Mouse (Mus musculus) embryonic facial prominence, embryonic 12.5 days (tissue): Measurements from ENCODE around the gene Il18bp. TPM values are rescaled to one million over a fixed set of nuclear protein-coding genes. Genes with fewer than 3 reads are reported as not detected.
A peak's percentile ranks its signal among the peaks of the same experiment; 100 is the strongest.
"Not testable (repeated sequence)": the region's sequence is repeated elsewhere in the genome, so short reads cannot be mapped to it uniquely, and the experiment has no call there.

ENCODE experiments used
- ATAC-seq: fragments of 200-750 bp; cut with Nextera tagmentation; 2 replicates; pipeline ENCODE4 v1.8.0; 2017; ENCODE audit not compliant: insufficient number of reproducible peaks, insufficient read depth, low FRiP score, low TSS enrichment
- H3K27ac ChIP-seq: fragments of 300-500 bp; sonication (generic); 2 replicates; pipeline ENCODE4 v1.5.1; 2016; ENCODE audit warnings: mild to moderate bottlenecking
- H3K27me3 ChIP-seq: fragments of 300-500 bp; sonication (generic); 2 replicates; pipeline ENCODE4 v1.6.1; 2016; ENCODE audit warnings: mild to moderate bottlenecking, moderate library complexity
- H3K36me3 ChIP-seq: fragments of 300-500 bp; sonication (generic); 2 replicates; pipeline ENCODE4 v1.6.1; 2016; ENCODE audit warnings: mild to moderate bottlenecking
- H3K4me1 ChIP-seq: fragments of 300-500 bp; sonication (generic); 2 replicates; pipeline ENCODE4 v1.6.1; 2016
- H3K4me2 ChIP-seq: fragments of 300-500 bp; sonication (generic); replicated peaks from 2 replicates; pipeline ENCODE4 v1.6.1; 2016; ENCODE audit warnings: mild to moderate bottlenecking, moderate library complexity
- H3K4me3 ChIP-seq: fragments of 300-500 bp; sonication (generic); 2 replicates; pipeline ENCODE4 v1.5.1; 2016; ENCODE audit warnings: mild to moderate bottlenecking
- H3K9ac ChIP-seq: fragments of 300-500 bp; sonication (generic); 2 replicates; pipeline ENCODE4 v1.6.1; 2016; ENCODE audit warnings: mild to moderate bottlenecking, moderate library complexity
- H3K9me3 ChIP-seq: fragments of 300-500 bp; sonication (generic); 2 replicates; pipeline ENCODE4 v1.6.1; 2016; ENCODE audit warnings: mild to moderate bottlenecking, moderate library complexity
- WGBS: fragments of 180-500 bp; shearing (Covaris S2); methylation state at CpG from one replicate; pipeline ENCODE4 v1.1.7; 2016; 5-methylcytosine and 5-hydroxymethylcytosine counted together
- polyA plus RNA-seq: library from polyadenylated mRNA; unstranded; fragments of >200 nt; fragmentation: Nextera tagmentation; extraction: Ambion mirVana; gene quantifications from 2 replicates; pipeline ENCODE4 v1.2.1, GENCODE M21; 2016

The Il18bp gene
- 3.6 and 3.8 TPM in 2 replicates for polyA plus RNA-seq

DNA sequence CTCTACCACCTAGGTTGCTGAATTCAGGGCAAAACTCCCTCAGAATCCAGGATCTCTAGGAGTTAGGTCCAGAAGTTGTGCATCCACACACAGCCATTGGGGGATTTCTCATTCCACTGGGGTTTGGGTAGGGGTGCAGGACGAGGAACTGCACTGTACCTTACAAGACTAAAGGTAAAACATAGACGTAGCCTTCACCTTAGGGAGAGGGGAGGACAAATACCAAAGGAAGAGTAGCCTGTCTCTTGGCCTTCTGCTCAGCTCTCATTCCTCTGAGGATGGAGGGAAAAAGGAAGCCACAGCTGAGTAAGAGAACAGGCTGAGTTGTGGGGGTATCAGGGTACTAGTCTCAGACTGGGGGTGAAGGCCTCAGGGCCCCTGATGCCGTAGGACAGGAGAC lies at the start of gene Il18bp:
Gene Il18bp (minus strand): TSS at position 101 of the 400 bp plus-strand sequence.
- H3K27ac ChIP-seq, result no peak within 1 kb of the TSS
- H3K4me3 ChIP-seq, result no peak within 1 kb of the TSS
- H3K4me1 ChIP-seq, result no peaks in the 10 kb centered on the region
- H3K9ac ChIP-seq, result no peak within 1 kb of the TSS
- WGBS, result 85% methylated on average over 3 of the region's 3 CpGs
- H3K4me2 ChIP-seq, result no peak within 1 kb of the TSS
- no peak for ATAC-seq
- H3K36me3 ChIP-seq, result peaks cover 88% of the 10 kb centered on the region
- no peaks in the 10 kb centered on the region for H3K9me3 ChIP-seq
- H3K27me3 ChIP-seq, result no peaks in the 10 kb centered on the region

DNA sequence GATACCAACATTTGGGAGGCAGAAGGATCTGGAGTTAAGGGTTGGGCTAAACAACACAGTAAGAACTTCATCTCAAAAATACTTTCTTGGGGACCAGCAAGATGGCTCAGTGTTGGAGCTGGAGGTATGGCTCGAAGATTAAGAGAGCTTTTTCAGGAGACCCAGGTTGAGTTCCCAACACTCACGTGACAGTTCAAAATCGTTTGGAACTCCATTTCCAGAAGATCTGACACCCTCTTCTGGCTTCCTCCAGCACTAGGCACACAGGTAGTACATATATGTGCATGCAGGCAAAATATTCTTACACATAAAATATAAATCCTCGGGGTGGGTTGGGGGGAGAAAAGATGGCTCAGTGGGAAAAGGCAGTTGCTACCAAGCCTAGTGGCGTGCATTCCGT lies 47.9 kb upstream of the Il18bp start:
- Histone ChIP-seq H3K36me3 (peaks cover 5% of the 10 kb centered on the region; the same call in 1 of the 2 replicates), H3K4me3 (peak overlapping the region; percentile 64), H3K4me1 (peaks cover 17% of the 10 kb centered on the region), H3K27me3 (no peaks in the 10 kb centered on the region), H3K9me3 (no peaks in the 10 kb centered on the region), H3K9ac (peak overlapping the region; percentile 64), H3K27ac (no peak overlapping the region), H3K4me2 (peak overlapping the region; percentile 74)
- no peak for ATAC-seq
- WGBS, result 74% methylated on average over 6 of the region's 6 CpGs

DNA sequence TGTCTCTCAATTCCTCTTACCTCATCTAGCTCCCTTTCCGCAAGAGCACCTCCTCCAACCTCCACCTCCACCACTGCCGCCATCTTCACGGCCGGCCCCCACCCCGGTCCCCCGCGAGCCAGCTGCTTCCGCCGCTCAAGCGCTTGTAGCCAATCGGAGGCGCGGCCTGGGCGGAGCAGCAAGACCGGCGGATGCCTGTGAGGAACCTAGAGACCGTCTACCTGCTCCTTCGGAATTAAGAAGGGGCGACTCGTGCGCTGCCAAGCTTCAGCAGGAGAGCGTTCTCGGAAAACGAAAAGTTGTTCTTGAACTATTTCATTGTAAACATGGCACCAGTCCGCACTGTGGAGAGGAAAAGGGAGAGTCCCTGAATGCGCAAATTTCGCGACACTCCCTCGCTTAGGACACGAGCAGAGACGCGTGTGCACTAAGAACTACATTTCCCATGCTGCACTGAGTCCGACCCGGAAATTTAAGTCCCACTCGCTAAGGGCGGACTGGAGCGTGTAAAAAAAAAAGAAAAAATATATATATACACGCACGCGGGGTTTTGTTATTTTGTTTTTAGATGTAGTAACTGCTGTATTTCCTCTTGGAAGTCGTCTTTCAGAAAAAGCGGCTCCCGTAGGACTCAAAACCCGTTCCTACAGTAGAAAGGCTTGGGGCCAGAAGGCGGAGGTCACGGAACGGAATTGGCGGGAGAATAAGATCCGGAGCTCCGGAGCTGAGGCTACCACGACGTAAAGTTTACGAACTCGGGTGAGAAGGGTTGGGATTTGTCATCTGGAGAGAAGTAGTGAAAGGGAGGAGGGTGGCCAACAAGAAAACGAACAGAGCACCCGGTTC lies 46.8 kb upstream of the Il18bp start, which contains the start of the genes Rnf121, Xndc1 and Xntrpc:
Gene Rnf121 (minus strand): TSS at position 424 of the 846 bp plus-strand sequence.
Gene Xndc1 (plus strand): TSS at position 466 of the 846 bp plus-strand sequence.
Gene Xntrpc (plus strand): TSS at position 668 of the 846 bp plus-strand sequence.
- peak; percentile 99 for ATAC-seq
- Histone ChIP-seq H3K4me2 (peak within 1 kb of the TSS; percentile 74), H3K9me3 (no peaks in the 10 kb centered on the region), H3K27ac (peak within 1 kb of the TSS; percentile 78), H3K4me3 (peak within 1 kb of the TSS; percentile 64), H3K9ac (peak within 1 kb of the TSS; percentile 64), H3K27me3 (no peaks in the 10 kb centered on the region), H3K4me1 (peaks cover 17% of the 10 kb centered on the region), H3K36me3 (peaks cover 3% of the 10 kb centered on the region; the same call in 1 of the 2 replicates)
- WGBS, result under 1% methylated on average over 56 of the region's 56 CpGs

DNA sequence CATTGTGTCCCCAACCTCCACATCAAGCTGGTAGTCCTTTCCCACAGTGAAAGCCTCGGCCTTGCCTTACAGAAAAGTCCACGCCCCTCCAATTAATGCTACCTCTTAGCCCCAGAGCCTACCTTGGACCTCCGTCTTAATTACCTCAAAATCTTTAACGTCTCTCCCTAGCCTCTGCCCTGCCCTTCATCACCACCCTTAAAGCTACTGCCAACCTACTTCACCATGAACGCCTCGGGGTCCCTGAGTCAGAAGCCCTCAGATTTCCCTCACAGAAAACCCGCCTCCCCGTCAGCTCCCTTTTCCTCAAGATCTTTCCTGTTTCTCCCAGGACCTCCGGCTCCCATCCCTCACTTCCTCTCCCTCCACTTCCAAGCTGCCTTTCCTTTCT lies 46.2 kb upstream of the Il18bp start:
- H3K4me1 ChIP-seq, result peaks cover 17% of the 10 kb centered on the region
- peak overlapping the region; percentile 64 for H3K9ac ChIP-seq
- no peak for ATAC-seq
- peak overlapping the region; percentile 78; the same call in 1 of the 2 replicates for H3K27ac ChIP-seq
- peak overlapping the region; percentile 74 for H3K4me2 ChIP-seq
- H3K36me3 ChIP-seq, result peaks cover 7% of the 10 kb centered on the region; the same call in 1 of the 2 replicates
- no peaks in the 10 kb centered on the region for H3K9me3 ChIP-seq
- peak overlapping the region; percentile 64 for H3K4me3 ChIP-seq
- WGBS, result under 1% methylated on average over 9 of the region's 9 CpGs
- H3K27me3 ChIP-seq, result no peaks in the 10 kb centered on the region

DNA sequence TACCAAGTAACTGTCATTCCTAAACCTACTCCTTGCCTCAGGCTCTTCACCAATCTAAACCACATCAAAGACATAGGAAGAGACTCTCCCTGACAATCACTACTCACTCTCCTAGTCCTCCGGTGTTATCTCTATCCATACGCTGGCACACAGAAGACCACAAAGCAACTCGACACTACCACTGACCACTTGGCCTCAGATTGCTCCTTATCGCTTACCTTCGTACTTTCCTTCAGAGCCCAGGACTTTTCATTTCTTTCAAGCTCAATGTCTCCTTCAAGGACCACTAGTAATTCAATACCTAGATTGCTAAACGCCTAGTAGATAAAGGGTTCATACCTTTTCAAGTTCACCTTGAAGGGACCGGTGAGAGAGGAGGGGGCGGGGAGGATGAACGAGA lies 45.4 kb upstream of the Il18bp start:
- peaks cover 17% of the 10 kb centered on the region for H3K4me1 ChIP-seq
- H3K9me3 ChIP-seq, result no peaks in the 10 kb centered on the region
- H3K36me3 ChIP-seq, result peaks cover 15% of the 10 kb centered on the region
- ATAC-seq, result no peak
- H3K4me3 ChIP-seq, result peak overlapping the region; percentile 64
- H3K4me2 ChIP-seq, result peak overlapping the region; percentile 74
- no peak overlapping the region; the same call in 1 of the 2 replicates for H3K9ac ChIP-seq
- no peaks in the 10 kb centered on the region for H3K27me3 ChIP-seq
- 83% methylated on average over 9 of the region's 9 CpGs for WGBS
- H3K27ac ChIP-seq, result no peak overlapping the region

DNA sequence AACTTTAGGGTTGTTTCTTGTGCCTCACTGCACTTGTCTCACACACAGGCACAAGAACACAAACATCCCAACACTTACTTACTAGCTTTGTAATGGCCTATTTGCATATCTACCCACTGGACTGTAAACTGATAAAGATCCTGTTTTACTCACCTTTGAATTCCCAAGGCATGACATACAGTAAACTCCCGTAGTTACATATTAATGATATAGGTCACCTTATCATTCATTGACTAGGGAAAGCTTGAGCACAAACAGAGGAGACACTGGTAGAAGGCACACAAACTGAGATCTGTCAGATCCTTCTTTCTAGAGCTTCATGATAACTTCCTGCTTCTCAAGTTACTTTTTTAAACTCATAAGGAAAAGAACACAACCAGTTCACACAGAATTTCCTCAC lies 43.7 kb upstream of the Il18bp start:
- no peak overlapping the region for H3K4me3 ChIP-seq
- no peaks in the 10 kb centered on the region for H3K9me3 ChIP-seq
- peaks cover 17% of the 10 kb centered on the region for H3K4me1 ChIP-seq
- WGBS, result 89% methylated on average over 1 of the region's 1 CpGs
- no peak overlapping the region for H3K27ac ChIP-seq
- no peak overlapping the region for H3K4me2 ChIP-seq
- H3K27me3 ChIP-seq, result no peaks in the 10 kb centered on the region
- H3K9ac ChIP-seq, result no peak overlapping the region
- no peak for ATAC-seq
- H3K36me3 ChIP-seq, result peaks cover 13% of the 10 kb centered on the region

DNA sequence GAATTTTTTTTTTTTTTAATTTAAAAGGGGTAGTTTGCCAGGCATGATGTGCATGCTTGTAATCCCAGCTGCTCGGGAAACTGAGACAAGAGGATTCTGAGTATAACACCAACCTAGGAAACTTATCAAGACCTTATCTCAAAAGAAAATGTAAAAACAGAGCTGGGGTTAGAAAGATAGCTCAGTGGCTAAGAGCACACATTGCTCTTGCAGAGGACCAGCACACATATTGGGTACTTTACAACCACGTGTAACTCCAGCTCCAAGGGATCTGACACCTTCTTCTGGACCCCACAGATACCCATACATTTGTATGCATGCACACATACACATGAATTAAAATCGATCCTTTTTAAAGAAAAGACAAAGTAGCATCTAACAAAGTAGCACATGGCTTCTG lies 42.9 kb upstream of the Il18bp start:
- Histone ChIP-seq H3K4me1 (peaks cover 13% of the 10 kb centered on the region), H3K4me3 (no peak overlapping the region), H3K9ac (no peak overlapping the region), H3K4me2 (no peak overlapping the region), H3K36me3 (peaks cover 17% of the 10 kb centered on the region), H3K27ac (no peak overlapping the region), H3K9me3 (no peaks in the 10 kb centered on the region), H3K27me3 (no peaks in the 10 kb centered on the region)
- 89% methylated on average over 3 of the region's 3 CpGs for WGBS
- ATAC-seq, result no peak

DNA sequence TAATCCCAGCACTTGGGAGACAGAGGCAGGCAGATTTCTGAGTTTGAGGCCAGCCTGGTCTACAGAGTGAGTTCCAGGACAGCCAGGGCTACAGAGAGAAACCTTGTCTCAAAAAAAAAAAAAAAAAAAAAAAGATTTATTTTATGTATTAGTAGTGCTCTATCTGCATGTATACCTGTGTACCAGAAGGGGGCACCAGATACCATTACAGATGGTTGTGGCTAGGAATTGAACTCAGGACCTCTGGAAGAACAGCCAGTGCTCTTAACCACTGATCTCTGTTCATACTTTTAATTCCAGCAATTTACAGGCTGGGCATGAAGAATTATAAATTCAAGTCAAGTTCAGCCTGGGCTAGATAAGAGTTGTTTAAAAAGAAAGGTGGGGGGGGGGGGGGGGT lies 30.0 kb upstream of the Il18bp start:
- not testable (repeated sequence) for ATAC-seq, H3K4me3 ChIP-seq, H3K4me2 ChIP-seq, H3K27ac ChIP-seq, H3K9me3 ChIP-seq, H3K4me1 ChIP-seq, H3K9ac ChIP-seq, H3K27me3 ChIP-seq
- H3K36me3 ChIP-seq, result peaks cover 16% of the 10 kb centered on the region

DNA sequence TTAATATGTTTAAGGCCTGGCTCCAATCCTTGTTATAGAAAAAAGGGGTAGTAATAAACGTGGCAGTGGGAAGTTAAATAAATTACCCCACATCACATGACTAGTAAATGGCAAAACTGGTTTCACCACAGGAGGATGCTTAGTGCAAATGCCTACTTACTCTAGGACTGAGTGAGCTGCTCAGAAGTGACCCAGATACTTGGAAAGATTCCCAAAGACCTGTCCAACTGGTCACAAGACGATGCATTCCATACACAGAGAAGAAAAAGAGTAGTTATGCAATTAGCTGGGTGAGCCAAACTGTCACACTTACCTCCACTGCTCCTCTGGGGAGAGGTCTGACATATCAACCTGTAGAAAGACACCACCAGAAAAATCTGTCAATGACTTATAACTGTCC lies 23.8 kb upstream of the Il18bp start:
- no peaks in the 10 kb centered on the region for H3K9me3 ChIP-seq
- 80% methylated on average over 2 of the region's 2 CpGs for WGBS
- ATAC-seq, result no peak

DNA sequence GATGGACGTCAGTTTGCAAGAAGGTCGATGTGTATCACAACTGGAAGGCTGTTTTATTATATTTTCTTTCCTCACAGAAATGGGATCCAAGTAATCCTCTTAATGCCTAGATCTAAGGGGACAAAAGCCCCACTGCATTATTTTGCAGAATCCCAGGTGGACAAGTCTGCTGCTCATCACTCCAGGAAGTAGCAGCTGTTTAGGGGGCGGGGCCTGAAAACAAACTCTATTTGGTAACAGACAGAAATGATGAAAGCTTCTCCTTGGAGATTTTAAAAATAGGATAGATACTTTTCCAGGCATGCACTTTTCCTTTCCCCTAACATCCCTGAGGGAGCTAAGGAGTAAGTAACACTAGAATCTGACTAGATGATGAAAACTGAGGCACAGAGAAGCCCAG lies 18.8 kb upstream of the Il18bp start:
- no peak overlapping the region for H3K4me2 ChIP-seq
- H3K27me3 ChIP-seq, result no peaks in the 10 kb centered on the region
- no peaks in the 10 kb centered on the region for H3K4me1 ChIP-seq
- 90% methylated on average over 3 of the region's 3 CpGs for WGBS
- no peak overlapping the region for H3K27ac ChIP-seq
- H3K9me3 ChIP-seq, result no peaks in the 10 kb centered on the region
- no peak overlapping the region for H3K9ac ChIP-seq
- H3K4me3 ChIP-seq, result no peak overlapping the region
- H3K36me3 ChIP-seq, result peaks cover 78% of the 10 kb centered on the region
- no peak for ATAC-seq

More for the DNA sequence above, 23.8 kb upstream of the Il18bp start:
- Histone ChIP-seq H3K4me1 (no peaks in the 10 kb centered on the region), H3K27ac (no peak overlapping the region), H3K36me3 (peaks cover 41% of the 10 kb centered on the region), H3K4me2 (no peak overlapping the region), H3K4me3 (no peak overlapping the region), H3K27me3 (no peaks in the 10 kb centered on the region), H3K9ac (no peak overlapping the region)

DNA sequence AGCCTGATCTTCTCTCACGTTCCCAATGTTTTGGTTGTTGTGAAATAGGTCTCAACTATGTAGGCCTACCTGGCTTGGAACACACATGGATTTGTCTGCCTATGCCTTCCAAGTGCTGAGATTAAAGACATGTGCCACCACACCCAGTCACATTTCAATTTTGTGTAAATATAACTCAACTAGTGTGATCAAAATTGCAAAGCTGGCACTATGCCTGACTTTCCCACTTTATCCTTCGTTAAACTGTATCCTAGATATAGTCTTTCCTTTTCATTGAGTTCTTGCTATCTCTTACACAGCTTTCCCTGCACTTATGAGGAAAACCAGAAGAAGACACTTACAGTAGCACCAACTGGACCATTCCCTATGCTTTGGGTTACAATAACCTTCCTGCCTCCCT lies 17.0 kb upstream of the Il18bp start:
- 97% methylated on average over 2 of the region's 2 CpGs for WGBS

DNA sequence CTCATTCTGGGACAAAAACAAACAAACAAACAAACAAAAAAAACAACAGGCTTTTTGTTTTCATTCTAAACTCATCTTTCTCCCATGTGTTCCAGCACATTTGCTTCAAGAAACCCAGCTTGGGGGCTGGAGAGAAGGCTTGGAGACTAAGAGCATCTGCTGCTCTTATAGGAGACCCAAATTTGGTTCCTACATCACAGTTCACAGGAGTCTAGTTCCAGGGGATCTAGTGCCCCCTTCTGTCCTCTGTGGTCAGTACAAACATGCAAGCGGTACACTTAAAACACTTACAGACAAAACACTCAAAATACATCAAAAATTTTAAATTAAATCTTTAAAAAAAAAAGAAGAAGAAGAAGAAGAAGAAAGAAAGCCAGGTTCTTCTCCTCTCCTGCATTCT lies 16.4 kb upstream of the Il18bp start:
- Histone ChIP-seq H3K4me2 (no peak overlapping the region), H3K27me3 (no peaks in the 10 kb centered on the region), H3K27ac (no peak overlapping the region), H3K9me3 (no peaks in the 10 kb centered on the region), H3K4me3 (no peak overlapping the region), H3K36me3 (peaks cover 83% of the 10 kb centered on the region), H3K4me1 (no peaks in the 10 kb centered on the region), H3K9ac (no peak overlapping the region)
- no peak for ATAC-seq
- 88% methylated on average over 1 of the region's 1 CpGs for WGBS

More for the DNA sequence above, 17.0 kb upstream of the Il18bp start:
- peaks cover 85% of the 10 kb centered on the region for H3K36me3 ChIP-seq
- no peaks in the 10 kb centered on the region for H3K27me3 ChIP-seq
- no peaks in the 10 kb centered on the region for H3K9me3 ChIP-seq
- no peaks in the 10 kb centered on the region for H3K4me1 ChIP-seq
- ATAC-seq, result no peak
- H3K27ac ChIP-seq, result no peak overlapping the region
- no peak overlapping the region for H3K9ac ChIP-seq
- H3K4me3 ChIP-seq, result no peak overlapping the region
- no peak overlapping the region for H3K4me2 ChIP-seq
